Comparison of ENCODE assay signal across 17 mouse cellular contexts in the genomic region with DNA sequence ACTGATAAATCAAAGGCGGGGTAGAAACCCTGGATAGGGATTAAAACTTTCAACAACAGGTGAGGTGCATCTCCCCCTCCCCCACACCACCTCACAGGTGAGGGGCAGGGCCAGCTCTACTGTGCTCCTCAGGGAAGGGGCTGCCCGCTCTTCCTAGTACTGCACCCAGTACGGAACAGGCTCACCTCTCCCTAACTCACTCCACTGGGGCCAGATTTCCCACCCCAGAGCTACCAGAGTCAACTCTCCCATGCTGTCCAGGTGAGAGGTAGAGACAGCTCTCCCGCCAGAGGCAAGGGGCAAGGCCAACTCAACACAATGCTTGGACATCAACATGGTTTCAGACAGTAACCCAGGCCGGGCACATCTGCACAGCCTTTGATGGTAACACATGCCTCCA. TPM values are rescaled to one million over a fixed set of nuclear protein-coding genes. Genes with fewer than 3 reads are reported as not detected.
"Had no signal": no experiment of that assay in that cellular context is flagged by ENCODE, and none has a peak within 500 bp of the region (broad histone marks: within the 10 kb centered on the region; RNA-seq: fewer than 3 reads in every experiment).

No protein-coding gene starts in this region.

- H3K36me3 ChIP-seq: liver, embryonic 13.5 days; liver, embryonic 15.5 days; midbrain, embryonic 10.5 days; midbrain, embryonic 12.5 days; neural tube, embryonic 12.5 days; stomach, embryonic 15.5 days had no signal

- H3K9me3 ChIP-seq: liver, embryonic 13.5 days; liver, embryonic 15.5 days; midbrain, embryonic 10.5 days; midbrain, embryonic 12.5 days; neural tube, embryonic 12.5 days; stomach, embryonic 15.5 days had no signal

- H3K27me3 ChIP-seq: liver, embryonic 13.5 days; liver, embryonic 15.5 days; midbrain, embryonic 12.5 days; neural tube, embryonic 12.5 days; stomach, embryonic 15.5 days had no signal

- DNase-seq: liver, embryonic 13.5 days; lung, adult 18-20 months; lung, embryonic 14.5 days; lung, postnatal 10 days; lung, postnatal 4 days; midbrain, embryonic 14.5 days; right cerebral cortex, postnatal 14 days; thymus, adult 2 months; thymus, postnatal 25 days; thymus, postnatal 4 days had no signal

- H3K4me1 ChIP-seq: midbrain, embryonic 10.5 days; midbrain, embryonic 12.5 days; neural tube, embryonic 12.5 days; stomach, embryonic 15.5 days had no signal

- H3K4me3 ChIP-seq: liver, embryonic 13.5 days; liver, embryonic 15.5 days; midbrain, embryonic 10.5 days; midbrain, embryonic 12.5 days; myocyte; neural tube, embryonic 12.5 days; stomach, embryonic 15.5 days had no signal

- H3K27ac ChIP-seq: liver, embryonic 13.5 days; liver, embryonic 15.5 days; midbrain, embryonic 10.5 days; midbrain, embryonic 12.5 days; neural tube, embryonic 12.5 days; stomach, embryonic 15.5 days; stomach, postnatal 0 days had no signal

- H3K9ac ChIP-seq: liver, embryonic 13.5 days; liver, embryonic 15.5 days; lung, embryonic 14.5 days; midbrain, embryonic 12.5 days; neural tube, embryonic 12.5 days; stomach, embryonic 15.5 days had no signal

- H3K4me2 ChIP-seq: liver, embryonic 13.5 days; liver, embryonic 15.5 days; lung, embryonic 14.5 days; midbrain, embryonic 12.5 days; neural tube, embryonic 12.5 days; stomach, embryonic 15.5 days had no signal

RNA-seq across cellular contexts. Expression of a gene that starts 21.1 kb away (rescaled TPM):
- polyA plus RNA-seq: midbrain, embryonic 10.5 days; midbrain, embryonic 12.5 days; midbrain, embryonic 14.5 days had no signal
